12 mouse cellular contexts compared by ENCODE assay signal in genomic region chr14:14640023-14640441, GRCm38 (mm10).
DNase-seq lines count a peak whose midpoint lies in the region; ATAC-seq and TF ChIP-seq lines count a peak whose summit lies in the region.
"Had no signal": no experiment of that assay in that cellular context is flagged by ENCODE, and none has a peak within 500 bp of the region (broad histone marks: within the 10 kb centered on the region; RNA-seq: fewer than 3 reads in every experiment).

No protein-coding gene starts in this region.

- peak; percentile 38; the same call in 1 of the 2 replicates for ATAC-seq in liver, postnatal 0 days

- intact Hi-C loops in heart, adult 2 months (cut with DNase I) = no loop called here

- H3K4me1 ChIP-seq in heart, adult 2 months (ENCODE audit: control insufficient read depth, insufficient read depth, low read length) = 0 out of 2 replicates have a peak, but pooled peaks cover 1% of the 10 kb centered on the region
- H3K4me1 ChIP-seq in heart, embryonic 10.5 days = no peaks in the 10 kb centered on the region
- H3K4me1 ChIP-seq in liver, postnatal 0 days (ENCODE audit: insufficient read depth) = peaks cover 3% of the 10 kb centered on the region; the same call in 1 of the 2 replicates

- no peaks in the 10 kb centered on the region for H3K79me2 ChIP-seq in heart, adult 2 months (replicated peaks; ENCODE audit: control insufficient read depth, insufficient read depth, low read length)

- no peak overlapping the region for H3K27ac ChIP-seq in heart, adult 2 months
- H3K27ac ChIP-seq in heart, embryonic 10.5 days = no peak overlapping the region
- H3K27ac ChIP-seq in liver, postnatal 0 days (ENCODE audit: low read depth) = 0 out of 2 replicates have a peak overlapping the region, but pooled peaks have one; percentile 6
- H3K27ac ChIP-seq: hindbrain, embryonic 14.5 days had no signal

- DNase-seq in heart, adult 2 months = peak; percentile 14 to 25
- no peak for DNase-seq in heart, embryonic 10.5 days (ENCODE audit: low spot score)
- DNase-seq in lung, postnatal 36 days = peak; percentile 42
- no peak for DNase-seq in lung, postnatal 4 days
- no peak for DNase-seq in liver, postnatal 0 days
- no peak for DNase-seq in urinary bladder, adult 2 months (ENCODE audit: low spot score)
- DNase-seq in spleen, adult 12 weeks (ENCODE audit: low spot score) = no peak
- DNase-seq: cerebellum, adult 11 months; gastrocnemius, postnatal 14 days; lung, adult 18-20 months; thymus, adult 18-20 months had no signal

- H3K36me3 ChIP-seq in heart, adult 2 months (ENCODE audit: control insufficient read depth, insufficient read depth, low read length) = no peaks in the 10 kb centered on the region
- H3K36me3 ChIP-seq in heart, embryonic 10.5 days = no peaks in the 10 kb centered on the region
- no peaks in the 10 kb centered on the region for H3K36me3 ChIP-seq in liver, postnatal 0 days (replicated peaks; ENCODE audit: insufficient read depth, low read length)

- H3K9ac ChIP-seq in heart, adult 2 months (ENCODE audit: low read depth, low read length) = no peak overlapping the region
- no peak overlapping the region for H3K9ac ChIP-seq in liver, postnatal 0 days (replicated peaks)
- H3K9ac ChIP-seq: hindbrain, embryonic 14.5 days had no signal

- no peak for TF ChIP-seq EP300 in heart, adult 2 months (IDR thresholded peaks at IDR 0.05; ENCODE audit: insufficient read depth, low read depth, low read length)
- no peak for TF ChIP-seq EP300 in liver, postnatal 0 days (IDR thresholded peaks at IDR 0.05; ENCODE audit: low read depth)

- H3K4me3 ChIP-seq in heart, adult 2 months = no peak overlapping the region
- H3K4me3 ChIP-seq in heart, embryonic 10.5 days = no peak overlapping the region
- no peak overlapping the region for H3K4me3 ChIP-seq in liver, postnatal 0 days (ENCODE audit: low read depth, low read length)

- no peak overlapping the region for H3K4me2 ChIP-seq in liver, postnatal 0 days (ENCODE audit: low read depth, low read length)
- H3K4me2 ChIP-seq: hindbrain, embryonic 14.5 days had no signal

- TF ChIP-seq POLR2A in heart, adult 2 months (IDR thresholded peaks at IDR 0.05; ENCODE audit: insufficient read depth, low read depth, low read length) = no peak

- no peaks in the 10 kb centered on the region for H3K9me3 ChIP-seq in heart, embryonic 10.5 days
- H3K9me3 ChIP-seq in liver, postnatal 0 days (ENCODE audit: low read length) = no peaks in the 10 kb centered on the region

- no peak for TF ChIP-seq CTCF in heart, adult 2 months (IDR thresholded peaks at IDR 0.05)
- TF ChIP-seq CTCF in liver, postnatal 0 days (IDR thresholded peaks at IDR 0.05; ENCODE audit: low read depth) = no peak

- whole genome bisulfite sequencing in heart, adult 2 months = 40% methylated on average over 3 of the region's 3 CpGs
- 48% methylated on average over 3 of the region's 3 CpGs for WGBS in heart, embryonic 10.5 days
- WGBS in liver, postnatal 0 days (ENCODE audit: insufficient replicate concordance) = 27% methylated on average over 3 of the region's 3 CpGs

- H3K27me3 ChIP-seq in heart, adult 2 months (ENCODE audit: control insufficient read depth, insufficient read depth, low read length) = no peaks in the 10 kb centered on the region
- no peaks in the 10 kb centered on the region for H3K27me3 ChIP-seq in heart, embryonic 10.5 days (ENCODE audit: insufficient read depth, poor library complexity, severe bottlenecking)
- no peaks in the 10 kb centered on the region for H3K27me3 ChIP-seq in liver, postnatal 0 days (ENCODE audit: insufficient read depth, low read length)

Comparison
In these comparisons a context has a peak if more than half of its experiments do, and no peak if none do; other contexts are left out.
1. DNase-seq: peak in heart, adult 2 months (2 of 2) and lung, postnatal 36 days (single experiment); none in heart, embryonic 10.5 days (single experiment), lung, postnatal 4 days (0 of 2), liver, postnatal 0 days (single experiment), urinary bladder, adult 2 months (single experiment) and spleen, adult 12 weeks (single experiment).